Mouse (Mus musculus) hindbrain, embryonic 16.5 days (tissue): ENCODE results near the gene Platr17. TPM values are rescaled to one million over a fixed set of nuclear protein-coding genes. Genes with fewer than 3 reads are reported as not detected.

Experiments used
- ATAC-seq: fragments of 200-750 bp; cut with Nextera tagmentation; 2 replicates; pipeline ENCODE4 v1.8.0; 2017; ENCODE audit warnings: moderate TSS enrichment, moderate library complexity
- H3K27ac ChIP-seq: fragments of 300-500 bp; sonication (generic); 2 replicates; pipeline ENCODE4 v1.5.1; 2014; ENCODE audit warnings: low read depth, mild to moderate bottlenecking, control low read depth, low read length, moderate library complexity
- H3K27me3 ChIP-seq: fragments of 300-500 bp; sonication (generic); replicated peaks from 2 replicates; pipeline ENCODE4 v1.6.1; 2014; ENCODE audit warnings: low read length; ENCODE audit not compliant: control insufficient read depth, insufficient read depth
- H3K36me3 ChIP-seq: fragments of 300-500 bp; sonication (generic); 2 replicates; pipeline ENCODE4 v1.6.1; 2014; ENCODE audit warnings: mild to moderate bottlenecking, low read length, moderate library complexity, mixed read lengths; ENCODE audit not compliant: control insufficient read depth, insufficient read depth
- H3K4me1 ChIP-seq: fragments of 300-500 bp; sonication (generic); 2 replicates; pipeline ENCODE4 v1.6.1; 2014; ENCODE audit warnings: low read depth, low read length; ENCODE audit not compliant: control insufficient read depth, insufficient read depth
- H3K4me2 ChIP-seq: fragments of 300-500 bp; sonication (generic); 2 replicates; pipeline ENCODE4 v1.6.1; 2014; ENCODE audit warnings: mild to moderate bottlenecking, low read length, control low read depth, moderate library complexity
- H3K4me3 ChIP-seq: fragments of 300-500 bp; sonication (generic); 2 replicates; pipeline ENCODE4 v1.5.1; 2014; ENCODE audit warnings: mild to moderate bottlenecking, low read length, control low read depth, moderate library complexity
- H3K9ac ChIP-seq: fragments of 300-500 bp; sonication (generic); 2 replicates; pipeline ENCODE4 v1.6.1; 2014; ENCODE audit warnings: low read depth, mild to moderate bottlenecking, control low read depth, low read length, moderate library complexity
- H3K9me3 ChIP-seq: fragments of 300-500 bp; sonication (generic); 2 replicates; pipeline ENCODE4 v1.6.1; 2014; ENCODE audit warnings: mild to moderate bottlenecking, low read length, moderate library complexity; ENCODE audit not compliant: control insufficient read depth
- WGBS: fragments of 180-500 bp; shearing (Covaris S2); extraction: QIAGEN DNeasy Blood & Tissue Kit; methylation state at CpG from one replicate; pipeline ENCODE4 v1.1.7; 2014; 5-methylcytosine and 5-hydroxymethylcytosine counted together
- polyA plus RNA-seq: library from polyadenylated mRNA; unstranded; fragments of >200 nt; fragmentation: Nextera tagmentation; extraction: Ambion mirVana; gene quantifications from 2 replicates; pipeline ENCODE4 v1.2.1, GENCODE M21; 2015

The Platr17 gene
- polyA plus RNA-seq, 1 experiment from 2014 or later: 0.46 TPM

- no peak for ATAC-seq
- 89% methylated on average over 11 of the region's 11 CpGs for WGBS
- H3K4me2 ChIP-seq: no peak overlapping the region
Measured at GRCm38 (mm10) chr17:33931947-33932346, 27.0 kb downstream of the Platr17 start.

GRCm38 (mm10) chr17:33932448-33932847 is 27.5 kb downstream of the Platr17 start:
- Histone ChIP-seq H3K4me2 (no peak overlapping the region), H3K36me3 (peaks cover 17% of the 10 kb centered on the region), H3K9ac (no peak overlapping the region), H3K27me3 (no peaks in the 10 kb centered on the region), H3K27ac (no peak overlapping the region), H3K4me1 (peaks cover 12% of the 10 kb centered on the region), H3K9me3 (no peaks in the 10 kb centered on the region), H3K4me3 (no peak overlapping the region)
- no peak for ATAC-seq
- 84% methylated on average over 14 of the region's 14 CpGs for WGBS

More at GRCm38 (mm10) chr17:33931947-33932346, 27.0 kb downstream of the Platr17 start:
- Histone ChIP-seq H3K9me3 (no peaks in the 10 kb centered on the region), H3K36me3 (peaks cover 14% of the 10 kb centered on the region), H3K4me1 (peaks cover 12% of the 10 kb centered on the region), H3K27ac (no peak overlapping the region), H3K9ac (no peak overlapping the region), H3K27me3 (no peaks in the 10 kb centered on the region), H3K4me3 (no peak overlapping the region)

- Histone ChIP-seq H3K4me2 (no peak overlapping the region), H3K4me3 (no peak overlapping the region), H3K9me3 (no peaks in the 10 kb centered on the region), H3K27ac (no peak overlapping the region), H3K27me3 (no peaks in the 10 kb centered on the region), H3K36me3 (peaks cover 18% of the 10 kb centered on the region), H3K9ac (no peak overlapping the region), H3K4me1 (peaks cover 12% of the 10 kb centered on the region)
- no peak for ATAC-seq
- WGBS: 95% methylated on average over 14 of the region's 15 CpGs
Measured at GRCm38 (mm10) chr17:33932970-33933369, 28.0 kb downstream of the Platr17 start.

- H3K4me2 ChIP-seq: no peak overlapping the region
- WGBS: 89% methylated on average over 21 of the region's 21 CpGs
- H3K4me3 ChIP-seq: no peak overlapping the region
- no peak overlapping the region for H3K9ac ChIP-seq
- H3K9me3 ChIP-seq: no peaks in the 10 kb centered on the region
- H3K4me1 ChIP-seq: peaks cover 17% of the 10 kb centered on the region
- no peak for ATAC-seq
- peaks cover 22% of the 10 kb centered on the region for H3K36me3 ChIP-seq
- no peaks in the 10 kb centered on the region for H3K27me3 ChIP-seq
- H3K27ac ChIP-seq: no peak overlapping the region
Measured at GRCm38 (mm10) chr17:33935422-33936055, 30.6 kb downstream of the Platr17 start.

GRCm38 (mm10) chr17:33936993-33937392 is 32.1 kb downstream of the Platr17 start:
- H3K36me3 ChIP-seq: peaks cover 22% of the 10 kb centered on the region
- WGBS: 84% methylated on average over 15 of the region's 15 CpGs
- ATAC-seq: no peak

GRCm38 (mm10) chr17:33938783-33939182 is 33.8 kb downstream of the Platr17 start:
- Histone ChIP-seq H3K9ac (no peak overlapping the region), H3K27me3 (no peaks in the 10 kb centered on the region), H3K4me3 (no peak overlapping the region), H3K36me3 (peaks cover 19% of the 10 kb centered on the region), H3K9me3 (no peaks in the 10 kb centered on the region), H3K4me1 (peaks cover 22% of the 10 kb centered on the region), H3K27ac (no peak overlapping the region), H3K4me2 (no peak overlapping the region)
- WGBS: 80% methylated on average over 11 of the region's 11 CpGs
- ATAC-seq: no peak

More at GRCm38 (mm10) chr17:33936993-33937392, 32.1 kb downstream of the Platr17 start:
- no peaks in the 10 kb centered on the region for H3K9me3 ChIP-seq
- H3K4me3 ChIP-seq: no peak overlapping the region
- H3K27ac ChIP-seq: no peak overlapping the region
- H3K4me2 ChIP-seq: no peak overlapping the region
- peaks cover 22% of the 10 kb centered on the region for H3K4me1 ChIP-seq
- no peak overlapping the region for H3K9ac ChIP-seq
- no peaks in the 10 kb centered on the region for H3K27me3 ChIP-seq

GRCm38 (mm10) chr17:33940206-33940805 is 35.4 kb downstream of the Platr17 start, which contains the start of the genes Pfdn6 and Wdr46:
Gene Pfdn6, minus strand, starts transcription at chr17:33940343.
Gene Wdr46, plus strand, starts transcription at chr17:33940660.
- no peaks in the 10 kb centered on the region for H3K27me3 ChIP-seq
- H3K9ac ChIP-seq: peak within 1 kb of the TSS; percentile 85
- H3K9me3 ChIP-seq: no peaks in the 10 kb centered on the region
- under 1% methylated on average over 36 of the region's 36 CpGs for WGBS
- H3K4me2 ChIP-seq: peak within 1 kb of the TSS; percentile 97
- peaks cover 22% of the 10 kb centered on the region for H3K4me1 ChIP-seq
- H3K27ac ChIP-seq: peak within 1 kb of the TSS; percentile 66; the same call in 1 of the 2 replicates
- H3K36me3 ChIP-seq: peaks cover 15% of the 10 kb centered on the region
- ATAC-seq: peak; percentile 92
- H3K4me3 ChIP-seq: peak within 1 kb of the TSS; percentile 86

GRCm38 (mm10) chr17:33940981-33941380 is 36.0 kb downstream of the Platr17 start:
- Histone ChIP-seq H3K36me3 (peaks cover 13% of the 10 kb centered on the region), H3K4me3 (peak overlapping the region; percentile 86), H3K27me3 (no peaks in the 10 kb centered on the region), H3K9me3 (no peaks in the 10 kb centered on the region), H3K9ac (peak overlapping the region; percentile 85), H3K27ac (no peak overlapping the region), H3K4me1 (peaks cover 22% of the 10 kb centered on the region), H3K4me2 (peak overlapping the region; percentile 97)
- 3% methylated on average over 25 of the region's 26 CpGs for WGBS
- ATAC-seq: no peak; the same call in 1 of the 2 replicates

- Histone ChIP-seq H3K36me3 (peaks cover 14% of the 10 kb centered on the region), H3K4me1 (peaks cover 22% of the 10 kb centered on the region), H3K4me3 (peak overlapping the region; percentile 86), H3K9me3 (no peaks in the 10 kb centered on the region), H3K4me2 (peak overlapping the region; percentile 97), H3K27ac (no peak overlapping the region), H3K27me3 (no peaks in the 10 kb centered on the region), H3K9ac (peak overlapping the region; percentile 85)
- 61% methylated on average over 19 of the region's 19 CpGs for WGBS
- no peak for ATAC-seq
Measured at GRCm38 (mm10) chr17:33941381-33941780, 36.4 kb downstream of the Platr17 start.
